Mouse (Mus musculus) spleen, adult 2 months (tissue): ENCODE results near the gene Prx. TPM values are rescaled to one million over a fixed set of nuclear protein-coding genes. Genes with fewer than 3 reads are reported as not detected.

Source experiments
- DNase-seq, 2 experiments: peaks; one replicate each; pipeline versions ENCODE4 v3.0.0 to v3.0.0-alpha.2; 2012 to 2021; ENCODE audit warnings: low spot score in 2 of 2, low read depth in 1 of 2
- H3K27ac ChIP-seq: fragments of 200-500 bp; 2 replicates; pipeline ENCODE4 v1.5.1; 2012; ENCODE audit warnings: low read length, inconsistent platforms; ENCODE audit not compliant: insufficient read depth
- H3K27me3 ChIP-seq: fragments of 200-500 bp; 2 replicates; pipeline ENCODE4 v1.6.1; 2012; ENCODE audit warnings: mild to moderate bottlenecking, moderate library complexity, low read length, inconsistent platforms; ENCODE audit not compliant: control insufficient read depth, insufficient read depth
- H3K36me3 ChIP-seq: fragments of 200-500 bp; 2 replicates; pipeline ENCODE4 v1.6.1; 2012; ENCODE audit warnings: mild to moderate bottlenecking, low read length, inconsistent platforms; ENCODE audit not compliant: control insufficient read depth, insufficient read depth
- H3K4me1 ChIP-seq: fragments of 200-500 bp; 2 replicates; pipeline ENCODE4 v1.6.1; 2011; ENCODE audit warnings: inconsistent platforms; ENCODE audit not compliant: control insufficient read depth, insufficient read depth, insufficient read length
- H3K4me3 ChIP-seq: fragments of 200-500 bp; 2 replicates; pipeline ENCODE4 v1.5.1; 2011; ENCODE audit warnings: mild to moderate bottlenecking, inconsistent platforms; ENCODE audit not compliant: insufficient read depth, insufficient read length; ENCODE audit errors: extremely low read depth
- CTCF ChIP-seq: fragments of 200-500 bp; IDR thresholded peaks from 2 replicates; pipeline ENCODE4 v1.5.1; 2011; ENCODE audit warnings: mild to moderate bottlenecking, inconsistent platforms; ENCODE audit not compliant: insufficient read depth, insufficient read length, insufficient replicate concordance; ENCODE audit errors: extremely low read depth
- POLR2A ChIP-seq: fragments of 200-500 bp; IDR thresholded peaks from 2 replicates; pipeline ENCODE4 v1.6.1; 2011; ENCODE audit warnings: low read depth, low read length, inconsistent platforms
- WGBS: fragments of 180-500 bp; shearing (Covaris S2); methylation state at CpG from one replicate; pipeline ENCODE4 v1.1.7; 2018; 5-methylcytosine and 5-hydroxymethylcytosine counted together
- polyA plus RNA-seq: library from polyadenylated mRNA; depleted of rRNA; stranded (reverse); fragments of >200 nt; gene quantifications from 2 replicates; pipeline ENCODE4 v1.2.3, GENCODE M21; 2012; rRNA removed

Gene Prx
- polyA plus RNA-seq, 1 experiment: 0.72 TPM

DNA sequence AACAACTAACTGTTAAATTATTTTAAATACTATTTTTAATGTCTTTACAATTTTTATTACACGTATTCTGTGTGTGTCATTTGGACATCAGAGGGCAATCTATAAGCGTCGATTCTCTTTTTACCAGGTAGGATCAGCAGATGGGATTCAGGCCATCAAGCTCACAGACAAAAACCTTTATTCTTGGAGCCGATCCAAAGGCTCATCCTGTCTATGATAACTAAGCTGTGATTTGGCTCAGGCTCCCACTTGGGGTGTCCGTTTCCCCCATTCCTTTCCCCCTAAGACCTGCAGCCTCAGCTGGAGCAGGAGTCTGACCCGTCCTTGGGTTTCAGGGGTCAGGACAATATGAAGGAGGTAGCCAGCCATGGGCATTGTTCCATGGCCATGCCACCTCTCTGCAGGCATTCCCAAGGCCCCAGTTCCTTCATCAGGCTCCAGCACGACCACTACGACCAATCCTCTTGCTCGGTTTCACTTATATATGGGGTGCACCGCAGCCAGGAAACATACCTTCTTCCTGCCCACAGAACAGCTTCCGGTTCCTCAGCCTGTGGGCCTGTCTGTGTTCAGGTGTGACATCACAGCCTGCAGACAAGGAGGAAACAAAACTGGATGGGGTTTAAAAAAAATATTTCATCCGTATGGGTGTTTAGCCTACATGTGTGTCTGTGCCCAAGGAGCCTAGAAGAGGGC lies 45.7 kb downstream of the Prx start:
- H3K27me3 ChIP-seq: no peaks in the 10 kb centered on the region
- TF ChIP-seq POLR2A (peak; percentile 6; the same call in 1 of the 2 replicates), CTCF (no peak)
- peak overlapping the region; percentile 95 for H3K27ac ChIP-seq
- 38% methylated on average over 12 of the region's 12 CpGs for WGBS
- DNase-seq: peak; percentile 79 to 90
- no peaks in the 10 kb centered on the region; the same call in 1 of the 2 replicates for H3K36me3 ChIP-seq
- peaks cover 14% of the 10 kb centered on the region; the same call in 1 of the 2 replicates for H3K4me1 ChIP-seq
- H3K4me3 ChIP-seq: peak overlapping the region; percentile 60

DNA sequence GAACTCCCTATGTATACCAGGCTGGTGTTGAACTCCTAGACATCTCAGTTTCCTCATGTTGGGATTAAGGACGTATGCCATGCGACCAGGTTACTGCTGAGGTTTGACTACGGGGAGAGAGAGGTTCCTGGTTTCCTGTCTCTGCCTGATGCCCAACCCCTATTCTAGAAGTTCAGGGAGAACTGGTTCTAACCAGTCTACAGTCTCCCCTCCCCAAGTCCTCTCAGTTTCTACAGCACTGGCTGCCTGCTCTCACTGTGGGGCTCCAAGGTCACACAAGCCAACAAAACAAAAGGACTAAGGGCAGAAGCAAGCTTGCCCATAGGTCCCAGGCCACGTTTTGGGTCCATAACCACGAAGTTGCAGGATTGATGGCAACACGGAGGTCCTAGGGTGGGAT lies 50.5 kb downstream of the Prx start:
- H3K36me3 ChIP-seq: no peaks in the 10 kb centered on the region
- no peaks in the 10 kb centered on the region for H3K27me3 ChIP-seq
- no peak overlapping the region for H3K4me3 ChIP-seq
- DNase-seq: no peak
- TF ChIP-seq POLR2A (no peak), CTCF (no peak)
- WGBS: 66% methylated on average over 6 of the region's 6 CpGs
- H3K27ac ChIP-seq: no peak overlapping the region
- H3K4me1 ChIP-seq: peaks cover 4% of the 10 kb centered on the region; the same call in 1 of the 2 replicates

DNA sequence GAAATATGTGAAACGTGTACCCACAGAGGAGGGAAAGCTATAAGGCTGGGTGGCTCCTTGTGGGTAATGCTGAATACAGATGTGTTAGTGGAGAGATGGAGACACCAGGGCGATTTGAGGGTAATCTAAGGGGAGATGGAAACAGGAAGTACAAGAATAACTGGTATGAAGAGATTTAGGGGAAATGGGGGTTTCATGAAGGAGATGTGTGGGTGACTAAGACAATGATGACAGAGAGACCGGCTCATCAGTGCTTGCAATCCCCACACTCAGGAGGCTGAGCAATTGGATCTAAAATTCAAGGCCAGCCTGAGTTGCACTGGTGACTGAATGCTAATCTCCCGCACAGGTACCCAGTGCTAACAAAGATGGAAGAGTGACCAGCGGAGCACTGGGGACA lies 52.9 kb downstream of the Prx start:
- 46% methylated on average over 5 of the region's 5 CpGs for WGBS
- no peaks in the 10 kb centered on the region for H3K36me3 ChIP-seq
- TF ChIP-seq POLR2A: no peak
- no peak for TF ChIP-seq CTCF

DNA sequence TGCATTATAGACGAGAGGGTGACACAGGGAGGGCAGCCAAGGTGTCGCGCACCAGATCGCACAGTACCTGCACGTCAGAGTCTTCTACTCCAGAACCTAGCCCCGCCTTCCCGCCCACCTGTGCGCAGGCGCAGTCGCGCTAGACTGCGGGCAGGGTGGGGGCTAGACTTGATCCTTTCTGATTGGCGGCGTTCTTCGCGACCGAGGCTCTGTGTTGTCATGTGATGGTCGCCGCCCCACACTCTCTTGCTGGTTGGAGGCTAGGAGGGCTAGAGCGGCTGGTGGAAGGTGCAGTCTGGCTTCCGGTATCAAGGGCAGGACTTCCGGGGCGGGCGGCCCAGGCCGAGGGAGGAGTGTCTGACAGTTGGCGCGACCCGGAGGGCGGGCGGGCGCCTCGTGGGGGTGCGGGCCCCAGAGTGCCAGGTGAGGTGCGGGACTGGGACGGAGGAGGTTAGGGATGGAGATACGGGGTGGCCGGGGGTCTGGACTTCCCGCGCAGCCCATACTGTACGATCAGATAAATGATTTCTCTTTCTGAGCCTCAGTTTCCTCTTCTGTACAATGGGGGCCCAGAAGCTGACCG lies 53.9 kb downstream of the Prx start, which contains the start of the genes Pld3 and 2310022A10Rik:
Gene Pld3, minus strand, starts transcription at position 288 of the 583 bp plus-strand sequence.
Gene 2310022A10Rik, plus strand, starts transcription at position 303 of the 583 bp plus-strand sequence.
- H3K27me3 ChIP-seq: no peaks in the 10 kb centered on the region

More for the DNA sequence above, 52.9 kb downstream of the Prx start:
- no peaks in the 10 kb centered on the region for H3K4me1 ChIP-seq
- DNase-seq: no peak
- H3K4me3 ChIP-seq: no peak overlapping the region
- no peaks in the 10 kb centered on the region for H3K27me3 ChIP-seq
- H3K27ac ChIP-seq: no peak overlapping the region

DNA sequence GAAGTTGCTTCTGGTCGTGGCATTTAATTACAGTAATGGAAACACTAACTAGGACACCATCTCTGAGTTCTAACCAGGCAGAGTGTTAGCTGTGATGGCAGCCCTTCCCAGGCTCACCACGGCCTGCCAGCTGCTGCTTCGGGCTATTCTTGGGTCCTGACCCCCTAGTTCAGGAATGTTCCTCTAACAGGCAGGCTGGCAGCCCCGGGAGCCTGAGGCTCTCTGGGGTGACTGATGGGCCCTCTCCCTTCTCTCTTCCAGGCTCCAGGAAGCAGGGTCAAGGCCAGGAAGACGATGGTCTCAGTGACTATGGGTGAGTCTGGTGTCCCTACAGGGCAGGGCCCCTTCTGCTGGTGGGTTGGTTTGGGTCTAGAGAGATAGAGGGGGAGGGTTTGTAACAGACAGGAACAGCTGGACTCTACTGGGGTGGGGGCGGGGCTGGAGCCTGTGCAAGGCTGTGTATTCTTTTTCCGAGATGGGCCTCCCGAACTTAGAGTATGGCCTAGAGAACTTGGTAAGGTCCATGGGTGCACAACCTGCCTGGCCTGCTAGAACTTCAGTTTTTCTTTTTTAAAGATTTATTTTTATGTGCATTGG lies 61.3 kb downstream of the Prx start:
- no peak for DNase-seq
- Histone ChIP-seq H3K4me1 (no peaks in the 10 kb centered on the region), H3K36me3 (peaks cover 14% of the 10 kb centered on the region), H3K4me3 (no peak overlapping the region), H3K27ac (no peak overlapping the region), H3K27me3 (no peaks in the 10 kb centered on the region)
- TF ChIP-seq POLR2A (no peak), CTCF (no peak)
- 78% methylated on average over 8 of the region's 8 CpGs for WGBS

More for the DNA sequence above, 53.9 kb downstream of the Prx start, which contains the start of the genes Pld3 and 2310022A10Rik:
- H3K4me3 ChIP-seq: peak within 1 kb of the TSS; percentile 83
- under 1% methylated on average over 41 of the region's 41 CpGs for WGBS
- H3K36me3 ChIP-seq: no peaks in the 10 kb centered on the region
- peak within 1 kb of the TSS; percentile 64 for H3K27ac ChIP-seq
- no peaks in the 10 kb centered on the region for H3K4me1 ChIP-seq
- TF ChIP-seq POLR2A (0 out of 2 replicates have a peak, but pooled peaks have one; percentile 18), CTCF (no peak)
- peak; percentile 92 to 95 for DNase-seq

DNA sequence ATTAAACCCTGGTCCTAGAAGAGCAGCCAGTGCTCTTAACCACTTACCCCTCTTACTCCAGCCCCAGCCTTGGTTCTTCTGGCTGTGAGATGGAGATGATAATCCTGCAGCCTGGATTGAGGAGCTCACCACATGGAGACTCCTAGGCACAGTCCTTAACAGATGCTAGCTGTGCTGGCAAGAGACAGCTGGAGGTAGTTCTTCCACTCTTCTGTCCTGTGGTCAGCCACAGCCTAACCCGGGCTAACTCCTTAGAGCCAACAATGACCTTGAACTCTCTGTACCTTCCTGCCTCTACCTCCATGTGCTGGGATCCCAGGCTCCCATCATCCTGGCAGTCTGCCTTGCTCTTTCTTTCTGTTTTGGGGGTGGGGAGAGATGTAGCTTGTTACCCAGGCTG lies 61.9 kb downstream of the Prx start:
- H3K36me3 ChIP-seq: peaks cover 18% of the 10 kb centered on the region
- H3K4me3 ChIP-seq: no peak overlapping the region
- TF ChIP-seq CTCF (no peak), POLR2A (no peak)
- no peak for DNase-seq
- WGBS: 95% methylated on average over 1 of the region's 1 CpGs
- no peaks in the 10 kb centered on the region for H3K27me3 ChIP-seq
- H3K27ac ChIP-seq: no peak overlapping the region
- H3K4me1 ChIP-seq: no peaks in the 10 kb centered on the region

Other genes with a start within 250 kb of the Prx start
- 6.1 and 7.6 TPM in 2 replicates for gene Numbl, start 240.9 kb upstream of the Prx start, polyA plus RNA-seq
- gene Ltbp4, start 161.6 kb upstream of the Prx start, polyA plus RNA-seq: 157 and 164 TPM in 2 replicates
- gene Shkbp1, start 143.3 kb upstream of the Prx start, polyA plus RNA-seq: 130 and 166 TPM in 2 replicates
- gene Gm20479, start 141.9 kb upstream of the Prx start, polyA plus RNA-seq: 0.47 and 0.54 TPM in 2 replicates
- gene Sptbn4, start 51.6 kb upstream of the Prx start, polyA plus RNA-seq: 0.23 and 0.41 TPM in 2 replicates
- 280 and 330 TPM in 2 replicates for gene Blvrb, start 51.3 kb upstream of the Prx start, polyA plus RNA-seq
- 13.9 and 16.0 TPM in 2 replicates for gene Sertad3, start 25.6 kb upstream of the Prx start, polyA plus RNA-seq
- gene Sertad1, start 12.4 kb upstream of the Prx start, polyA plus RNA-seq: 21.9 and 33.0 TPM in 2 replicates
- 0.28 and 0.47 TPM in 2 replicates for gene Hipk4, start 23.9 kb downstream of the Prx start, polyA plus RNA-seq
- 266 and 280 TPM in 2 replicates for gene Pld3, start 53.9 kb downstream of the Prx start, polyA plus RNA-seq
- gene 2310022A10Rik, start 53.9 kb downstream of the Prx start, polyA plus RNA-seq: 25.9 and 26.5 TPM in 2 replicates
- gene Akt2, start 92.2 kb downstream of the Prx start, polyA plus RNA-seq: 48.7 and 48.8 TPM in 2 replicates
- not detected in 2 replicates for gene Ttc9b, start 154.6 kb downstream of the Prx start, polyA plus RNA-seq
- gene Map3k10, start 175.3 kb downstream of the Prx start, polyA plus RNA-seq: 16.1 and 22.2 TPM in 2 replicates
- gene Zfp607b, start 190.0 kb downstream of the Prx start, polyA plus RNA-seq: 0.06 and 0.13 TPM in 2 replicates
- gene Zfp60, start 232.1 kb downstream of the Prx start, polyA plus RNA-seq: 1.2 TPM in 2 replicates